Mouse (Mus musculus): Measurements from ENCODE around the gene Dync1li2.

- TF ChIP-seq POLR2A (IDR thresholded peaks at IDR 0.05; ENCODE audit: borderline replicate concordance, control insufficient read depth, low read depth, low read length) (no peak), CTCF (IDR thresholded peaks at IDR 0.05; ENCODE audit: control insufficient read depth, insufficient read depth, low read length) (no peak)
These were observed 36.2 kb upstream of the Dync1li2 start for GRCm38 (mm10) chr8:104479091-104479490.
